Comparison of ENCODE assay signal across 26 mouse cellular contexts in genomic region chr3:133348847-133349246, GRCm38 (mm10). TPM values are rescaled to one million over a fixed set of nuclear protein-coding genes. Genes with fewer than 3 reads are reported as not detected.
DNase-seq lines count a peak whose midpoint lies in the region; ATAC-seq and TF ChIP-seq lines count a peak whose summit lies in the region.
"Had no signal": no experiment of that assay in that cellular context is flagged by ENCODE, and none has a peak within 500 bp of the region (broad histone marks: within the 10 kb centered on the region; RNA-seq: fewer than 3 reads in every experiment).

No protein-coding gene starts in this region.

- TF ChIP-seq RAD21 in MEL (IDR thresholded peaks at IDR 0.05; ENCODE audit: low read depth, low read length): no peak; the same call in 1 of the 2 replicates

- TF ChIP-seq POLR2A in MEL (IDR thresholded peaks at IDR 0.05; ENCODE audit: control insufficient read depth in 1 of 2, insufficient read depth in 1 of 2, low read depth in 1 of 2, low read length in 2 of 2, poor library complexity in 1 of 2): no peak

- no peak for TF ChIP-seq EP300 in MEL (IDR thresholded peaks at IDR 0.05; ENCODE audit: low read depth in 1 of 2, low read length in 2 of 2)

- ATAC-seq in liver, embryonic 11.5 days (replicated peaks; ENCODE audit: low FRiP score): peak; percentile 47
- ATAC-seq in megakaryocyte progenitor cell, adult 5-6 weeks (replicated peaks; ENCODE audit: poor library complexity): peak; percentile 69
- ATAC-seq in heart, embryonic 11.5 days (replicated peaks; ENCODE audit: insufficient number of reproducible peaks, low FRiP score, low TSS enrichment): no peak
- no peak for ATAC-seq in kidney, embryonic 15.5 days (replicated peaks; ENCODE audit: low FRiP score)
- ATAC-seq: activated CD4-positive, CD25-positive, alpha-beta regulatory T cell, adult 4 months; forebrain, embryonic 14.5 days; forebrain, postnatal 0 days; hindbrain, postnatal 0 days had no signal

- no peak overlapping the region for H3K27ac ChIP-seq in liver, embryonic 11.5 days (ENCODE audit: low read depth, low read length)
- no peak overlapping the region for H3K27ac ChIP-seq in MEL (ENCODE audit: control insufficient read depth, low read depth, low read length)
- H3K27ac ChIP-seq in heart, embryonic 11.5 days (ENCODE audit: low read depth, low read length): no peak overlapping the region
- H3K27ac ChIP-seq in kidney, embryonic 15.5 days: no peak overlapping the region
- H3K27ac ChIP-seq: embryonic facial prominence, embryonic 12.5 days; embryonic facial prominence, embryonic 15.5 days; heart, embryonic 13.5 days; hindbrain, embryonic 14.5 days; hindbrain, postnatal 0 days had no signal

- TF ChIP-seq CTCF in MEL (IDR thresholded peaks at IDR 0.05 in 2 of 3, conservative IDR thresholded peaks at IDR 0.05 in 1 of 3; ENCODE audit: control insufficient read depth in 1 of 3, insufficient read depth in 1 of 3, low read depth in 2 of 3, low read length in 3 of 3, poor library complexity in 1 of 3, severe bottlenecking in 1 of 3): peak in 1 of 3 experiments; percentile 7; a peak in 1 of 6 replicates

- H3K36me3 ChIP-seq in liver, embryonic 11.5 days (ENCODE audit: control insufficient read depth, insufficient read depth, low read length): no peaks in the 10 kb centered on the region; the same call in 1 of the 2 replicates
- H3K36me3 ChIP-seq in MEL (ENCODE audit: control insufficient read depth in 1 of 2, insufficient read depth in 2 of 2, low read length in 2 of 2): no peaks in the 10 kb centered on the region
- no peaks in the 10 kb centered on the region; the same call in 1 of the 2 replicates for H3K36me3 ChIP-seq in splenic B cell, adult 2 months (ENCODE audit: control insufficient read depth, insufficient read depth, low read length, poor library complexity, severe bottlenecking)
- H3K36me3 ChIP-seq in heart, embryonic 11.5 days (ENCODE audit: control insufficient read depth, insufficient read depth, low read length): 0 out of 2 replicates have a peak, but pooled peaks cover 2% of the 10 kb centered on the region
- peaks cover 21% of the 10 kb centered on the region for H3K36me3 ChIP-seq in kidney, embryonic 15.5 days

- H3K4me2 ChIP-seq in liver, embryonic 11.5 days: no peak overlapping the region
- no peak overlapping the region for H3K4me2 ChIP-seq in heart, embryonic 11.5 days
- no peak overlapping the region for H3K4me2 ChIP-seq in kidney, embryonic 15.5 days
- H3K4me2 ChIP-seq: embryonic facial prominence, embryonic 12.5 days; embryonic facial prominence, embryonic 15.5 days; heart, embryonic 13.5 days; hindbrain, embryonic 14.5 days had no signal

- H3K4me1 ChIP-seq in liver, embryonic 11.5 days (replicated peaks; ENCODE audit: control insufficient read depth, insufficient read depth, low read length): no peaks in the 10 kb centered on the region
- no peaks in the 10 kb centered on the region for H3K4me1 ChIP-seq in MEL (ENCODE audit: control insufficient read depth in 1 of 2, insufficient read depth in 2 of 2, low read length in 2 of 2)
- H3K4me1 ChIP-seq in heart, embryonic 11.5 days (ENCODE audit: control insufficient read depth, insufficient read depth, low read length): no peaks in the 10 kb centered on the region
- no peaks in the 10 kb centered on the region for H3K4me1 ChIP-seq in kidney, embryonic 15.5 days
- H3K4me1 ChIP-seq: embryonic facial prominence, embryonic 12.5 days; embryonic facial prominence, embryonic 15.5 days; heart, embryonic 13.5 days had no signal

- H3K79me2 ChIP-seq in MEL (ENCODE audit: control insufficient read depth, insufficient read depth, low read length, poor library complexity): no peaks in the 10 kb centered on the region

- WGBS in liver, embryonic 11.5 days: 89% methylated on average over 2 of the region's 2 CpGs
- 88% methylated on average over 2 of the region's 2 CpGs for WGBS in heart, embryonic 11.5 days (ENCODE audit: insufficient replicate concordance)
- WGBS in kidney, embryonic 15.5 days: 100% methylated on average over 2 of the region's 2 CpGs

- intact Hi-C loops in left cerebral cortex, postnatal 10 days (cut with DNase I): no loop called here

- no peak overlapping the region for H3K4me3 ChIP-seq in liver, embryonic 11.5 days (ENCODE audit: low read depth, low read length)
- H3K4me3 ChIP-seq in MEL (ENCODE audit: control insufficient read depth in 1 of 2, insufficient read depth in 1 of 2, low read depth in 2 of 2, low read length in 2 of 2): no peak overlapping the region
- H3K4me3 ChIP-seq in heart, embryonic 11.5 days (ENCODE audit: low read depth, low read length): no peak overlapping the region
- no peak overlapping the region for H3K4me3 ChIP-seq in kidney, embryonic 15.5 days (replicated peaks)
- H3K4me3 ChIP-seq: embryonic facial prominence, embryonic 12.5 days; embryonic facial prominence, embryonic 15.5 days; heart, embryonic 13.5 days had no signal

- no peak for DNase-seq in liver, embryonic 11.5 days (ENCODE audit: low spot score)
- no peak for DNase-seq in liver
- peak; percentile 15 for DNase-seq in MEL (ENCODE audit: low read depth, low spot score)
- peak; percentile 4 for DNase-seq in splenic B cell, adult 2 months (ENCODE audit: low read depth, low spot score)
- no peak for DNase-seq in left cerebral cortex, postnatal 10 days (ENCODE audit: extremely low spot score in 1 of 2, low spot score in 2 of 2)
- DNase-seq: adrenal gland, adult 8-10 months; adrenal gland, postnatal 25 days; B cell, adult 2 months; cerebellum, adult 11-12 months; cerebellum, adult 8-10 months; cerebellum, postnatal 10 days; forebrain, postnatal 0 days; gastrocnemius, postnatal 25 days; heart, adult 18-20 months; heart, postnatal 14 days; heart, postnatal 4 days had no signal

- no peaks in the 10 kb centered on the region for H3K9me3 ChIP-seq in liver, embryonic 11.5 days (ENCODE audit: control insufficient read depth, low read length)
- no peaks in the 10 kb centered on the region for H3K9me3 ChIP-seq in MEL (replicated peaks; ENCODE audit: insufficient read depth, low read length)
- no peaks in the 10 kb centered on the region for H3K9me3 ChIP-seq in heart, embryonic 11.5 days (replicated peaks; ENCODE audit: control insufficient read depth, low read length)
- no peaks in the 10 kb centered on the region for H3K9me3 ChIP-seq in kidney, embryonic 15.5 days (replicated peaks)
- H3K9me3 ChIP-seq: embryonic facial prominence, embryonic 12.5 days; embryonic facial prominence, embryonic 15.5 days; heart, embryonic 13.5 days had no signal

- H3K27me3 ChIP-seq in liver, embryonic 11.5 days (replicated peaks; ENCODE audit: control insufficient read depth, insufficient read depth, low read length): no peaks in the 10 kb centered on the region
- H3K27me3 ChIP-seq in MEL (ENCODE audit: control insufficient read depth in 1 of 2, insufficient read depth in 2 of 2, low read length in 2 of 2): no peaks in the 10 kb centered on the region
- H3K27me3 ChIP-seq in splenic B cell, adult 2 months (ENCODE audit: control insufficient read depth, insufficient read depth, low read length, poor library complexity, severe bottlenecking): no peaks in the 10 kb centered on the region
- H3K27me3 ChIP-seq in heart, embryonic 11.5 days (ENCODE audit: control insufficient read depth, insufficient read depth, low read length): no peaks in the 10 kb centered on the region
- H3K27me3 ChIP-seq in kidney, embryonic 15.5 days: no peaks in the 10 kb centered on the region
- H3K27me3 ChIP-seq: embryonic facial prominence, embryonic 12.5 days; embryonic facial prominence, embryonic 15.5 days; heart, embryonic 13.5 days had no signal

- no peak overlapping the region for H3K9ac ChIP-seq in liver, embryonic 11.5 days (ENCODE audit: low read depth, low read length)
- no peak overlapping the region for H3K9ac ChIP-seq in MEL (ENCODE audit: control insufficient read depth, low read depth, low read length, poor library complexity, severe bottlenecking)
- H3K9ac ChIP-seq in heart, embryonic 11.5 days (ENCODE audit: low read depth, low read length): no peak overlapping the region
- no peak overlapping the region for H3K9ac ChIP-seq in kidney, embryonic 15.5 days
- H3K9ac ChIP-seq: embryonic facial prominence, embryonic 12.5 days; embryonic facial prominence, embryonic 15.5 days; forebrain, postnatal 0 days; heart, embryonic 13.5 days; hindbrain, embryonic 14.5 days had no signal

TF ChIP-seq in MEL, 35 proteins besides CTCF, POLR2A, EP300 and RAD21:
- TF ChIP-seq MYB (IDR thresholded peaks at IDR 0.05; ENCODE audit: low read depth, low read length) (no peak), UBTF (IDR thresholded peaks at IDR 0.05; ENCODE audit: borderline replicate concordance, insufficient read depth, low read depth, low read length) (no peak), MEF2A (IDR thresholded peaks at IDR 0.05; ENCODE audit: extremely low read depth, insufficient replicate concordance, low read depth, low read length, poor library complexity, severe bottlenecking) (no peak), ZNF384 (IDR thresholded peaks at IDR 0.05; ENCODE audit: low read depth, low read length) (no peak), TCF12 (IDR thresholded peaks at IDR 0.05; ENCODE audit: low read depth, low read length) (no peak), GABPA (IDR thresholded peaks at IDR 0.05; ENCODE audit: low read depth, low read length) (no peak)
TF ChIP-seq in MEL: peak in this region for 0.

RNA-seq across cellular contexts. Expression of gene Ppa2, which starts 38.9 kb away (rescaled TPM):
- polyA plus RNA-seq in liver, embryonic 11.5 days (2014; fragmentation: Nextera tagmentation; extraction: Ambion mirVana): 102 and 107 TPM in 2 replicates
- total RNA-seq in MEL (2012; rRNA removed): 34.7 and 36.3 TPM in 2 replicates
- polyA plus RNA-seq in MEL (2012; ENCODE audit: insufficient read depth in 1 of 2, insufficient read length in 2 of 2, low read depth in 1 of 2, low replicate concordance in 2 of 2, missing spikeins in 1 of 2): 10 to 100 TPM in 1 of 2 experiments, not detected in 1; 33.6 TPM
- total RNA-seq in megakaryocyte progenitor cell, adult 5-6 weeks (2015): 74.3 and 77.4 TPM in 2 replicates
- 70.4 and 79.6 TPM in 2 replicates for total RNA-seq in megakaryocyte progenitor cell, adult 5-6 weeks (2017)
- total RNA-seq in left cerebral cortex, postnatal 10 days (2021): 10 to 100 TPM; 48.2 to 53.9 TPM
- polyA plus RNA-seq in heart, embryonic 11.5 days (2014; fragmentation: Nextera tagmentation; extraction: Ambion mirVana): 98.5 and 105 TPM in 2 replicates
- polyA plus RNA-seq in kidney, embryonic 15.5 days (2015; fragmentation: Nextera tagmentation; extraction: Ambion mirVana): 99.8 and 106 TPM in 2 replicates

Comparison
In these comparisons a context has a peak if more than half of its experiments do, and no peak if none do; other contexts are left out.
1. ATAC-seq: peak in liver, embryonic 11.5 days (single experiment) and megakaryocyte progenitor cell, adult 5-6 weeks (single experiment); none in heart, embryonic 11.5 days (single experiment) and kidney, embryonic 15.5 days (single experiment).
2. DNase-seq: peak in MEL (single experiment) and splenic B cell, adult 2 months (single experiment); none in liver, embryonic 11.5 days (single experiment), liver (single experiment) and left cerebral cortex, postnatal 10 days (0 of 2).